Mouse (Mus musculus): ENCODE measurements around the gene Plekhd1. TPM values are rescaled to one million over a fixed set of nuclear protein-coding genes. Genes with fewer than 3 reads are reported as not detected.

Plekhd1 gene
- polyA plus RNA-seq, 1 experiment from 2014 or later, result 5.6 TPM

DNA sequence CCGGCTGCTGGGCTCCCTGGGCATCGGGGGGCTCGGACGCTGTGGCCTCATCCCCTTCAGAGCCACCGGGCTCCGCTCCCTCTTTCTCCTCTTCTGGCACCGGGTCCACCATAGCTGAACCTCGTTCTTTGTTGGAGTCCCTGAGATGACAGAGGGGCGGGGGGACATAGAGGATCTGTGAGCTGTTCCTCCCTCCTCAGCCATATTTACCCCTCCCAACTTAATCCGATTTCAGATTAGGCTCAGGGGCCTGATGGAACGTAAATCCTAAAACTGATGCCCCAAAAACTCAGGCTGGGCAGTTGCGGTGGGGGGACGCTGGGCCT is 67.0 kb downstream of the Plekhd1 start:
- Histone ChIP-seq H3K36me3 (no peaks in the 10 kb centered on the region), H3K9me3 (no peaks in the 10 kb centered on the region), H3K4me3 (replicated peaks) (peak overlapping the region; percentile 56), H3K4me1 (peaks cover 32% of the 10 kb centered on the region), H3K27ac (no peak overlapping the region), H3K4me2 (peak overlapping the region; percentile 99), H3K27me3 (replicated peaks) (peaks cover 75% of the 10 kb centered on the region), H3K9ac (no peak overlapping the region)
- 10% methylated on average over 13 of the region's 13 CpGs for WGBS
- ATAC-seq (ENCODE audit: insufficient read depth, low FRiP score, low read depth), result no peak

DNA sequence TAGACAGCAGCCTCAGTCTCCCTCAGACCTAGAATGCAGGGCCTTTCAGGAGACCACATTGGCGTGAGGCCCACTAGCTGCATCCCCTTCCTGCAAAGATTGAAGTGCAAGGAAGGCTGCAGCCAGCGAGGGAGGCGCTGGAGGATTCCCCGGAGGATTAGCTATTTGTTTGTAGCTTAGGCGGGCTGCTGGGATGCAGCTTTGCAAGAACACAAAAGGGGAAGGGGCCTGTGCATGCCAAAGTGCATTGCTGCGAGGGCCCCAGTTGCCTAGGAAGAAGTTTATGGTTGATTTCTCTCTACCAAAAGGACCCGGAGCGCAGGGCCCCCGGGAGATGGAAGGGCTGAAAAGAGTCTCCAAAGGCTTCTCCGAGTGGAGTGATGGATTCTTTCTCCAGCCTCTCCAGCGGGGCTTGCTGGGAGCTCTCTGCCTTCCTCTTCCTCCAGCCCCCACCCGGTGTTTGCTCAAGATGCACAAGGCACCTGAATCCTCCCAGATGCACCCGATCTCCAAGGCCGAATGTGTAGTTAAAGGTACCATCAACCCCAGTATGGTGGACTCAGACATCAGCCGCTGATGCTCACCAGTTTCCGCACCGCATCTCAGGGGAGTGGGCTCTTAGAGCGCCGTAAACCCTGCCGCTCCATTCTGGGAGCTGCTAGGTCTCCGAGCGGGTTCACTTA is 67.5 kb downstream of the Plekhd1 start:
- H3K4me3 ChIP-seq (replicated peaks), result peak overlapping the region; percentile 56
- WGBS, result 5% methylated on average over 22 of the region's 22 CpGs
- no peak for ATAC-seq (ENCODE audit: insufficient read depth, low FRiP score, low read depth)

DNA sequence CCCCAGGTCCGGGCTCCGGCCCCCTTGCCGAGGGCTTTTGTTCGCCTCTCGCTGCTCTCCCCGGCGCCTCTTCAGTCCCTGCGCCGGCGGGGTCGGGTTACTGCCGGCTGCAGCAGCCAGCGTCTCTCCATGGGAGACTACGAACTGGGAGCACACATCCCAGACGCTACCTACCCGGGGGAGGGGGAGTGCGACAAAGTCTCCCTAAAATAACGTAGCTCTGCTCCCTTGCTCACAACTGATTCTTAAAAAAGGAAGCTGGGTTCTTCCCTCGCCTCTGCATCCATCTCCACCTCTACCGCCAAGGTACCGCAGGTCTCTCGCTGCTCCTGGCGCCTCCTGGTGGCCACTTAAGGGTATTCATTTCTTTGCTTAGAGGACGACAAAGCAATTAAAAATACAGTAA is 68.0 kb downstream of the Plekhd1 start, which contains the start of gene Ccdc177:
Gene Ccdc177 (minus strand): TSS at position 292 of the 406 bp plus-strand sequence.
- Histone ChIP-seq H3K27ac (no peak within 1 kb of the TSS), H3K9me3 (no peaks in the 10 kb centered on the region), H3K4me2 (peak within 1 kb of the TSS; percentile 99), H3K9ac (no peak within 1 kb of the TSS), H3K4me3 (replicated peaks) (peak within 1 kb of the TSS; percentile 56), H3K36me3 (no peaks in the 10 kb centered on the region), H3K27me3 (replicated peaks) (peaks cover 70% of the 10 kb centered on the region), H3K4me1 (peaks cover 32% of the 10 kb centered on the region)
- WGBS, result 0% methylated on average over 24 of the region's 24 CpGs
- no peak for ATAC-seq (ENCODE audit: insufficient read depth, low FRiP score, low read depth)

More for the DNA sequence above, 67.5 kb downstream of the Plekhd1 start:
- H3K9me3 ChIP-seq, result no peaks in the 10 kb centered on the region
- H3K27ac ChIP-seq, result no peak overlapping the region
- peaks cover 32% of the 10 kb centered on the region for H3K4me1 ChIP-seq
- no peaks in the 10 kb centered on the region for H3K36me3 ChIP-seq
- peak overlapping the region; percentile 99 for H3K4me2 ChIP-seq
- H3K9ac ChIP-seq, result no peak overlapping the region
- H3K27me3 ChIP-seq (replicated peaks), result peaks cover 74% of the 10 kb centered on the region

DNA sequence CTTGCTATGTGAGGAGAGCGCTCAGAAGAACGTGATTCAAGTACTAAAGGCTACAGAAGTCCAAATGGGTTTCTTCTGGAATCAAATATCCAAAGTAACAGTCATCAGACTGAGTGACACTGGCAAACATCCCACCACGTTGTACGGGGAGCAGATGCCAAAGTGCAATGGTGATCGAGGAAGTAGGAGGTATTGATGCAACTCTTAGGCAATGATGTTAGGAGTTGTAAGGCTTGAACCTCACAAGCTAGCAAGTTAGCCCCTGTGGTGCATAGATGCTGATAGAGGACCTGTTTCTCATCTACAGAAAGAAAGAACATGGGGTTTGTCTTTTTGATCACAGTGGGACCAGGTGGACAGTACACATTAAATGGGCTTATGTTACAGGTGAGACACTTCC is 70.6 kb downstream of the Plekhd1 start:
- ATAC-seq (ENCODE audit: insufficient read depth, low FRiP score, low read depth), result no peak
- Histone ChIP-seq H3K9me3 (no peaks in the 10 kb centered on the region), H3K4me1 (peaks cover 24% of the 10 kb centered on the region), H3K9ac (no peak overlapping the region), H3K4me2 (no peak overlapping the region), H3K27ac (no peak overlapping the region), H3K36me3 (no peaks in the 10 kb centered on the region), H3K27me3 (replicated peaks) (peaks cover 44% of the 10 kb centered on the region), H3K4me3 (replicated peaks) (no peak overlapping the region)
- WGBS, result 71% methylated on average over 5 of the region's 5 CpGs

DNA sequence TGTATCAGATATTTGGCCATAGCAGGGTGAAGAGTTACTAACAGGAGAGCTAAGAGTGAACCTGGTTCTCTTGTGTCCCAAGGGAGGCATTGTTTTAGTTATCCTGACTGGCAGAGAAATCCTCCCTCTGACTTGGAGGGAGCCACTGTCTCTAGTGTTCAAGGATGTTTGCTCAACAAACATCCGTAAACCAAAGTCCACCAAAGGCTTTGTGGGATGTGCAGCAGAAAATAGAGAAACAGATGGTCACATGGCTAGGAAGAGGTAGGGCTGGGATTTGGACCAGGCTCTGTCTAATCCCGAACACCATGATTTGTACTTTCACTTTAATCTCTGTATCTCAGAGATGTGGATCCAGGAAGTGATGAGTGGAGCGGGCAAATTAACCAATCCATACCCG is 71.7 kb downstream of the Plekhd1 start:
- H3K4me1 ChIP-seq, result peaks cover 14% of the 10 kb centered on the region
- whole genome bisulfite sequencing, result 64% methylated on average over 4 of the region's 4 CpGs
- H3K27ac ChIP-seq, result no peak overlapping the region
- peaks cover 33% of the 10 kb centered on the region for H3K27me3 ChIP-seq (replicated peaks)
- H3K4me2 ChIP-seq, result no peak overlapping the region
- H3K36me3 ChIP-seq, result no peaks in the 10 kb centered on the region
- no peaks in the 10 kb centered on the region for H3K9me3 ChIP-seq
- H3K9ac ChIP-seq, result no peak overlapping the region
- no peak overlapping the region for H3K4me3 ChIP-seq (replicated peaks)
- ATAC-seq (ENCODE audit: insufficient read depth, low FRiP score, low read depth), result no peak

DNA sequence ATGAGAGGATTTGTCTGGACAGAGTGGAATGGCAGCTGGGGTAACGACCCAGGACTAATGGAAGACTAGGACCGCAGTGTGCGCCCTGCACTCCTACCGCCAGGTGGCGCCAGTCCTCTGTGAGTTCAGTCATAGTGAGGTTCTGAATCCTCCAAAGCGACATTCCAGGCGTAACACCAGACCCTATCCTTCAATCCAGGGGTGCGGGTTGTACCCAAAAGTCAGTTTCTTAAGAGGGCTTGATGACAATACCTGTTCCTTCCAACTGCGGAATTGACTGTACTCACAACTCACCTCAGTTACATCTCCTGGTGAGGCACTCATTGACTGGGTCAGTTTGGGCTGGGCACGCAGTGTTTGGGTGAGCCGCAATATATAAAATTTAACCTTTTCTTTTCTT is 77.3 kb downstream of the Plekhd1 start:
- no peak overlapping the region for H3K9ac ChIP-seq
- WGBS, result 19% methylated on average over 11 of the region's 11 CpGs
- peak overlapping the region; percentile 17; the same call in 1 of the 2 replicates for H3K4me2 ChIP-seq
- no peak overlapping the region for H3K27ac ChIP-seq
- no peaks in the 10 kb centered on the region for H3K4me1 ChIP-seq
- H3K36me3 ChIP-seq, result no peaks in the 10 kb centered on the region
- H3K4me3 ChIP-seq (replicated peaks), result no peak overlapping the region
- H3K9me3 ChIP-seq, result no peaks in the 10 kb centered on the region
- no peaks in the 10 kb centered on the region for H3K27me3 ChIP-seq (replicated peaks)
- peak; percentile 79 for ATAC-seq (ENCODE audit: insufficient read depth, low FRiP score, low read depth)

Other genes with a start within 250 kb of the Plekhd1 start
- gene Exd2, start 229.5 kb upstream of the Plekhd1 start, polyA plus RNA-seq (2015; fragmentation: Nextera tagmentation; extraction: Ambion mirVana), result 24.9 and 28.1 TPM in 2 replicates
- 13.6 and 14.3 TPM in 2 replicates for gene Galnt16, start 174.3 kb upstream of the Plekhd1 start, polyA plus RNA-seq (2015; fragmentation: Nextera tagmentation; extraction: Ambion mirVana)
- gene Slc39a9, start 48.7 kb upstream of the Plekhd1 start, polyA plus RNA-seq (2015; fragmentation: Nextera tagmentation; extraction: Ambion mirVana), result 24.4 and 27.7 TPM in 2 replicates
- 258 and 269 TPM in 2 replicates for gene Erh, start 48.2 kb upstream of the Plekhd1 start, polyA plus RNA-seq (2015; fragmentation: Nextera tagmentation; extraction: Ambion mirVana)
- gene Ccdc177, start 68.1 kb downstream of the Plekhd1 start, polyA plus RNA-seq (2015; fragmentation: Nextera tagmentation; extraction: Ambion mirVana), result 0.17 and 0.18 TPM in 2 replicates
- gene Susd6, start 97.9 kb downstream of the Plekhd1 start, polyA plus RNA-seq (2015; fragmentation: Nextera tagmentation; extraction: Ambion mirVana), result 17.5 and 19.2 TPM in 2 replicates